Mouse (Mus musculus): ENCODE data around the gene Stk4. TPM values are rescaled to one million over a fixed set of nuclear protein-coding genes. Genes with fewer than 3 reads are reported as not detected.

The Stk4 gene
- 13.3 and 21.5 TPM in 2 replicates for polyA plus RNA-seq (2021; fragmentation: Nextera tagmentation)
- long read RNA-seq, experiment 1, full-length matches to known transcripts: 17 of 41 reads
- long read RNA-seq, experiment 1, partial matches to known transcripts: 8 of 41 reads
- long read RNA-seq, experiment 1, other reads (novel, unspliced or antisense): 16 of 41 reads
- long read RNA-seq, experiment 2, full-length matches to known transcripts: 6 of 32 reads
- long read RNA-seq, experiment 2, partial matches to known transcripts: 18 of 32 reads
- long read RNA-seq, experiment 2, other reads (novel, unspliced or antisense): 8 of 32 reads

DNA sequence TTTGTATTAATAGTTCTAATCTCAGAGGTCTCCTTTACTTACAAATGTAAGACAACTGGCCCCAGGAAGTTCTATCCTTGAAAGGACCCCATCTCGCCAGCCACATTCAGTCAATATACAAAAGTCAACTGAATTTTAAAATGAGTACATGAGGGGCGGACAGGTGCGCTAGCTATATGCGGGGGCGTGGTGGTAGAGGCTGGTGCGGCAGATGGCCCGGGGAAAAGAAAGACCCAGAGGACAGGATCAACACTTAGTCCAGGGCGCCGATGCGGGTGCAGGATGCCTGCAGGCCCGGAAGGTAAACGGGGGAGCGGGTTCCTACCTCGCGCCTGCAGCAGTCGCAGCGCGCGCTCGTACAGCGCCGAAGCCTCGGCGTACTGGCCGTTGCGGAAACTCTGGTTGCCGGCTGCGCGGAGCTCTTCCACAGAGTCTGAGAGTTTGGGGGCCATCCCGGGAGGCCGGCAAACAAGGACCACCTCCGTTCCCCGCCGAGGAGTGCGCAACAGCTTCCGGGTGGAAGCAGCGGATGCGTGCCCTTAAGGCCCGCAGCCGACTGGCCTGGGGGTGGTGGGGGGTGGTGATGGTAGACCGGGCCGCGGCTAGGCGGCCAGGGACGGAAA, at the start of gene Stk4:
Gene Stk4, plus strand, starts transcription at position 181 of the 623 bp plus-strand sequence.

DNA sequence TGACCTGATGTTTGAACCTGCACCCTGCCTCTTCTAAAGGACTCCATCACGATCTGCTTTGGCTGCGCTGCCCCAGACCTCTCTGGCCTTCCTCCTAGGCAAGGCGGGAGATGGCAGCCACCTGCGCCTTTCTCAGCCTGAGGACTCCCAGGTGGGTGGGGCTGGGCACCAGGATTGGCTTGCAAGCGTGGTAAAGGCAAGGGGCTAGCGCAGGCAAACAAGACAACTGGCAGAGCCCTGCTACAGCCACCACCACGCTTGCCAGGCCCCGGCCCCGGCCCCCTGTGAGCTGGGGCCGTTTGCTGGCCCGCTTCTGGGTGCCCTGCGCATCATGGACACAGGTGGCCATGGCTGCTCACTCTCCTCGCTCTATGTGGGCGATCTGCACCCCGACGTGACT, 45.0 kb upstream of the Stk4 start, which contains the start of gene Pabpc1l:
Gene Pabpc1l, plus strand, starts transcription at position 301 of the 400 bp plus-strand sequence.

DNA sequence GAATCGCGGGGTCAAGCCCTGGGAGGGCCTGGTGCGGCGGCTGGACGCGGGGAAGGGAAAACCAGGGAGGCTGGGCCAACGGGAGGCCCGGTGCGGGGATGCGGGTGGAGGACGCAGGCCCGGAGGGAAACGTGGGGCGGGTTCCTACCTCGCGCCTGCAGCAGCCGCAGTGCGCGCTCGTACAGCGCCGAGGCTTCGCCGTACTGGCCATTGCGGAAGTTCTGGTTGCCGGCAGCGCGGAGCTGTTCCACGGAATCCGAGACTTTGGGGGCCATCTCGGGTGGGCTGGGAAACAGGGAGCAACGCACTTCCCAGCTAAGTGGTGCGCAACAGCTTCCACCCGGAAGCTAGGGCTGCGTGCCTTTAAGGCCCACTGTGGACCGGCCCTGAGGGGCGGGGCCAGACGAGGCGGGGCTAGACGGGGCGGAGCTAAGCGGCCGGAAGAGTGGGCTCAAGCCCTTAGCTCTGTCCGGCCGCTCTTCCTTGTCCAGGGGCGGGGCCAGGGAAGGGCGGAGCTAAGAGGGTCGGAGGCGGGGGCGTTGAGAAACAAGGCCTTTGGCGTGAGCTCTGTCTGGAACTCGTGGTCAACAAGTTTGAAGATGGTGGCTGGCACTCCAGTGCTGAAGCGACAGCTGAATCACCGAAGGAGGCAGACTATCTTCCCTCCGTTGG, 779 bp downstream of the Stk4 start, which contains the start of gene Tomm34:
Gene Tomm34, minus strand, starts transcription at position 405 of the 672 bp plus-strand sequence.

DNA sequence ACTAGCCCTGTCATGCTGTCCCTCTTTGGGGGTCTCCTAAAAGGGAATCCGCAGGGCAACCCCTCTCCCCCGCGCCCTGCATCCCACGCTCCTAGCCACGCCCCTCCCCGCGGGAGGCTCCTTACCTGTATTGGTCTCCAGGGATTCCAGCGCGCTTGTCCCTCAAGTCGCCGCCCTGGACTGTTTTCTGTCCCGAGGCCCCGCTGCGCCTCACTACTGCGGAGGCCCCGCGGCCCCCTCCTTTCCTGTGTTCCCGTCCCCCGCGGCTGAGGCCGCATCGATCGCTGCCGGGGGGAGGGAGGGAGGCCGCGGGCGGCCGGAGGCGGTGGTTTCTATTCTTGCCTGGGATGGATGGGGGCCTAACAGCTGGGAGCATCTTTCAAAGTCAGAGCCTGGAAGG, 100.8 kb downstream of the Stk4 start, which contains the start of gene Kcns1:
Gene Kcns1, minus strand, starts transcription at position 212 of the 400 bp plus-strand sequence.

DNA sequence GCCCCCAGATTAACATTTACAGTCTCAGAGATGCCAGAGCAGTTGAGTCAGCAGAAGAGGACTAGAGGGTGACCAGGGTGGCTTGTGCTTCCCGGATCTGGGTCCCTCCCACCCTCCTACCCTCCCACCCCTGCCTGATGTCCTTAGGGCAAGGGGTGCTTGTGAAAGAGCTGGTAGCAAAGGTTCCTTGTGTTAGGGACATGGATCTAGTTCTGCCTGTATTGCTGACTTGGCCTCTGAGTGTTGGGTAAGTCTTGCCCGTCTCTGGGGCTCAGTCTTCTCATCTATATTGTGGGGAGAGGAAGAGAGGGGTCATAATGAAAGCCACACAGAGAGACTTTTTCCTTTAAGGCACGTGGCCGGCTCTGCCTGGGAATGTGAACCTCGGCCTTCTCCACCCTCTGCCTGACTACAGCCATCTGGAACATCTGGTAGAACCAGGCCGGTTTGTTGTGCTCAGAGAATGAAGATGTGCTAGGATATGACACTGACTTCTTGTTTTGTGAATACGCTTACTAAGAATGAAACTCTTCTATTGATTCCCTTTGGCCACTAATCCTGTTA, 112.7 kb downstream of the Stk4 start, which contains the start of gene Wfdc5:
Gene Wfdc5, minus strand, starts transcription at position 51 of the 564 bp plus-strand sequence.

DNA sequence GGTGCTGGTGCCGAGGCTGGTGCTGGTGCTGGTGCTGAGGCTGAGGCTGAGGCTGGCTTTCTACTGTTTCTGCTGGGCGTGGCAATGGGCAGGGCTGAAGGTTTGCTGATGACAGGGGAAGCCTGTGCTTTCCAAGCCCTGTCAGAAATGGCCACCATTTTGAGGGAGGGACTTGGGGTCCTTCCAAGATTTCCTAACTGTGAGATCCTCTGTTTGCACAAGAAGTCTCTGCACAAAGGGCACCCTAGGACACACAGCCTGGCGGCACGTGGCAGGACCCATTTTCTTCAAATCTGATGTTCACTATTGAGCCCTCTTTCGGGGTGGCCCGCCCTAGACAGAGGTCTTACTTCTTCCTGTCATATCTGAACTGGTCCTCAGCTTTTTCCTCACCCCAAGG, 120.5 kb downstream of the Stk4 start, which contains the start of gene Wfdc12:
Gene Wfdc12, minus strand, starts transcription at position 33 of the 400 bp plus-strand sequence.

DNA sequence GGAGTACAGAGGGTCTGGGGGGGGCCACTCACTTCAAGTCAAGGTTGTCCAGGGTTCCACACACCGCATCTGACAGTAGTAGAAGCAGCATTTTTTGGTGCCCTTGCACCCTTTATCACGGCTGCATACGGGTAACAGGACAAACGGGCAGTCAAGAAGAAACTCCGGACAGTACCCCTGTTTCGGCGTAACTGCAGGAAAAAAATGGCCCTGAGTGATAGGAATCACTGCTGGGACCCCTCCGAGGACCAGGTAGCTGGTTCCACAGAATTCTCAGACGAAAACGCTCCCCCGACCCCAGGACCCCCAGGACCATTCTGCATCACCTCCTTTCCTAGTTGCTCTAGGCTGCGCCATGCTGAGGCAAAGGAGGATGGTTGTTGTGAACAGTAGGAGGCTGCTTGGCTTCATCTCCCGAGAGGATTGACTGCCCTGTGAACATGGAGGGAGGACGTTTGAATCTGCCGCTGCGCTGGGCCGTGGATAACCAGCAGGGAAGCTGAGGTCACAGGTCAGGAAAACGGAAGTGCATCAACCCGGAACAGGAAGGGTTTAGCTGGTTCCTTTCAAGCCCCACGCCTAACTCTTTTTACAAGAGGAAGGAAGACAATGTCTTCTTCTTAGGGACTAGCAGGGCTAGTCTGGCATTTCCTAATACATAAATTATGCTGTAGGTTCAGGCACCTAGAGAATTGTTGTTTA, 129.7 kb downstream of the Stk4 start, which contains the start of gene Wfdc15a:
Gene Wfdc15a, minus strand, starts transcription at position 505 of the 702 bp plus-strand sequence.

Other genes starting within 250 kb of the Stk4 start
- gene Ccn5, start 249.5 kb upstream of the Stk4 start, polyA plus RNA-seq (2021; fragmentation: Nextera tagmentation): 0.38 TPM in 1 of 2 replicates, not detected in the other
- 0.11 and 0.23 TPM in 2 replicates for gene Kcnk15, start 216.7 kb upstream of the Stk4 start, polyA plus RNA-seq (2021; fragmentation: Nextera tagmentation)
- 6.7 and 16.7 TPM in 2 replicates for gene Rims4, start 151.6 kb upstream of the Stk4 start, polyA plus RNA-seq (2021; fragmentation: Nextera tagmentation)
- 525 and 537 TPM in 2 replicates for gene Ywhab, start 75.4 kb upstream of the Stk4 start, polyA plus RNA-seq (2021; fragmentation: Nextera tagmentation)
- gene Pabpc1l, start 44.9 kb upstream of the Stk4 start, polyA plus RNA-seq (2021; fragmentation: Nextera tagmentation): 0.21 and 0.78 TPM in 2 replicates
- gene Tomm34, start 847 bp downstream of the Stk4 start, polyA plus RNA-seq (2021; fragmentation: Nextera tagmentation): 105 and 112 TPM in 2 replicates
- gene Kcns1, start 100.8 kb downstream of the Stk4 start, polyA plus RNA-seq (2021; fragmentation: Nextera tagmentation): 6.0 and 9.7 TPM in 2 replicates
- gene Wfdc5, start 112.4 kb downstream of the Stk4 start, polyA plus RNA-seq (2021; fragmentation: Nextera tagmentation): not detected in 2 replicates
- gene Wfdc12, start 120.3 kb downstream of the Stk4 start, polyA plus RNA-seq (2021; fragmentation: Nextera tagmentation): not detected in 2 replicates
- not detected in 2 replicates for gene Wfdc15a, start 129.8 kb downstream of the Stk4 start, polyA plus RNA-seq (2021; fragmentation: Nextera tagmentation)
- not detected in 2 replicates for gene Wfdc15b, start 151.3 kb downstream of the Stk4 start, polyA plus RNA-seq (2021; fragmentation: Nextera tagmentation)
- not detected in 2 replicates for gene Svs2, start 168.1 kb downstream of the Stk4 start, polyA plus RNA-seq (2021; fragmentation: Nextera tagmentation)
- not detected in 2 replicates for gene Svs3b, start 186.3 kb downstream of the Stk4 start, polyA plus RNA-seq (2021; fragmentation: Nextera tagmentation)
- not detected in 2 replicates for gene Svs4, start 208.1 kb downstream of the Stk4 start, polyA plus RNA-seq (2021; fragmentation: Nextera tagmentation)
- not detected in 2 replicates for gene Svs3a, start 218.9 kb downstream of the Stk4 start, polyA plus RNA-seq (2021; fragmentation: Nextera tagmentation)
- not detected in 2 replicates for gene Svs6, start 246.4 kb downstream of the Stk4 start, polyA plus RNA-seq (2021; fragmentation: Nextera tagmentation)

Data from left cerebral cortex, adult 6 months (tissue).